In genomic region chr4:116244240-116244639, GRCm38 (mm10) we compare ENCODE assay signal across 29 mouse cellular contexts. TPM values are rescaled to one million over a fixed set of nuclear protein-coding genes. Genes with fewer than 3 reads are reported as not detected.
"Had no signal": no experiment of that assay in that cellular context is flagged by ENCODE, and none has a peak within 500 bp of the region (broad histone marks: within the 10 kb centered on the region; RNA-seq: fewer than 3 reads in every experiment).

No protein-coding gene starts in this region.

- H3K9ac ChIP-seq: limb, embryonic 12.5 days; limb, embryonic 13.5 days; limb, embryonic 15.5 days; liver, embryonic 12.5 days; liver, embryonic 13.5 days; liver, embryonic 14.5 days; liver, embryonic 15.5 days; liver, postnatal 0 days; lung, embryonic 14.5 days; lung, embryonic 15.5 days; midbrain, embryonic 12.5 days; midbrain, embryonic 13.5 days; midbrain, embryonic 15.5 days; neural tube, embryonic 12.5 days had no signal

- H3K4me3 ChIP-seq: limb, embryonic 10.5 days; limb, embryonic 12.5 days; limb, embryonic 13.5 days; limb, embryonic 15.5 days; liver, embryonic 12.5 days; liver, embryonic 13.5 days; liver, embryonic 15.5 days; lung, embryonic 15.5 days; megakaryocyte, embryonic 14.5 days; midbrain, embryonic 10.5 days; midbrain, embryonic 12.5 days; midbrain, embryonic 13.5 days; midbrain, embryonic 15.5 days; myocyte; neural tube, embryonic 12.5 days had no signal

- H3K27me3 ChIP-seq: limb, embryonic 12.5 days; limb, embryonic 13.5 days; limb, embryonic 15.5 days; liver, embryonic 12.5 days; liver, embryonic 13.5 days; liver, embryonic 15.5 days; lung, embryonic 15.5 days; megakaryocyte, embryonic 14.5 days; midbrain, embryonic 12.5 days; midbrain, embryonic 13.5 days; midbrain, embryonic 15.5 days; neural tube, embryonic 12.5 days had no signal

- DNase-seq: left cerebral cortex, postnatal 4 days; liver; liver, embryonic 13.5 days; liver, postnatal 0 days; lung, adult 18-20 months; lung, adult 2 months; lung, embryonic 14.5 days; lung, postnatal 10 days; lung, postnatal 14 days; lung, postnatal 36 days; lung, postnatal 4 days; midbrain, embryonic 14.5 days had no signal

- H3K4me1 ChIP-seq: limb, embryonic 10.5 days; limb, embryonic 12.5 days; limb, embryonic 13.5 days; limb, embryonic 15.5 days; liver, embryonic 13.5 days; liver, embryonic 15.5 days; lung, embryonic 15.5 days; midbrain, embryonic 10.5 days; midbrain, embryonic 12.5 days; midbrain, embryonic 13.5 days; midbrain, embryonic 15.5 days; neural tube, embryonic 12.5 days had no signal

- H3K9me3 ChIP-seq: limb, embryonic 10.5 days; limb, embryonic 12.5 days; limb, embryonic 13.5 days; limb, embryonic 15.5 days; liver, embryonic 12.5 days; liver, embryonic 13.5 days; liver, embryonic 15.5 days; lung, embryonic 15.5 days; megakaryocyte, embryonic 14.5 days; midbrain, embryonic 10.5 days; midbrain, embryonic 12.5 days; midbrain, embryonic 13.5 days; midbrain, embryonic 15.5 days; neural tube, embryonic 12.5 days had no signal

- H3K36me3 ChIP-seq: limb, embryonic 15.5 days; liver, embryonic 12.5 days; liver, embryonic 13.5 days; liver, embryonic 15.5 days; lung, embryonic 15.5 days; midbrain, embryonic 15.5 days had no signal

- H3K27ac ChIP-seq: limb, embryonic 10.5 days; limb, embryonic 12.5 days; limb, embryonic 13.5 days; limb, embryonic 15.5 days; liver, embryonic 12.5 days; liver, embryonic 13.5 days; liver, embryonic 14.5 days; liver, embryonic 15.5 days; lung, embryonic 15.5 days; macrophage; midbrain, embryonic 10.5 days; midbrain, embryonic 12.5 days; midbrain, embryonic 13.5 days; midbrain, embryonic 15.5 days; neural tube, embryonic 12.5 days had no signal

RNA-seq across cellular contexts. Expression of gene Pik3r3, which starts 22.8 kb away (rescaled TPM):
- total RNA-seq: monocyte, adult 5-6 weeks had no signal
